ENCODE assay signal across 8 mouse cellular contexts in the genomic region with DNA sequence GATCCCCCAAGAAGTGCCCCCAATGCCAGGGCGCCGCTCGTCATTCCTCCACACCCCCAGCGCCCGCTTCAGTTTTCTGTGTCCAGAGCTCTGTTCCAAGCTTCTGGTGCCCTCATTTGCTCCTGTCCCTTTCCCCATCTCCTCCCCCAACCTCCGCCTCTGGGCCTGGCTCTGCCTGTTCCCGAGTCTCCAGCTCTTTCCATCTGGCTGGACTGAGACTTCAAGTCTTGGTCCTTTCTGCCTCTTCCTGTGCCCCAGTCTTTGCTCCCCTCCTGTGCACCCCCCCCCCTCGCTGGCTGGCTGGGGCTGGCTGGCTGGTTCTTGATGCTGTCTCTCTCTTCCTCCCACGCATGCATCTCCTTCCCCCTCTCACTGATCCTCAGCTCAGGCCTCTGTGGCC. TPM values are rescaled to one million over a fixed set of nuclear protein-coding genes. Genes with fewer than 3 reads are reported as not detected.
DNase-seq lines count a peak whose midpoint lies in the region; ATAC-seq and TF ChIP-seq lines count a peak whose summit lies in the region.

No protein-coding gene starts in this region.

- no peaks in the 10 kb centered on the region for H3K27me3 ChIP-seq in cerebellum, adult 2 months (ENCODE audit: control insufficient read depth, insufficient read depth, low read length)
- H3K27me3 ChIP-seq in midbrain, embryonic 14.5 days (ENCODE audit: control insufficient read depth, insufficient read depth, low read length) = no peaks in the 10 kb centered on the region

- no peak for TF ChIP-seq POLR2A in cerebellum, adult 2 months (IDR thresholded peaks at IDR 0.05; ENCODE audit: borderline replicate concordance, insufficient read depth, low read length)

- peaks cover 20% of the 10 kb centered on the region for H3K36me3 ChIP-seq in midbrain, embryonic 14.5 days (ENCODE audit: control insufficient read depth, insufficient read depth, low read length)

- no peak for ATAC-seq in midbrain, embryonic 14.5 days (ENCODE audit: low FRiP score, low TSS enrichment)

- H3K9me3 ChIP-seq in midbrain, embryonic 14.5 days (ENCODE audit: control insufficient read depth, low read length) = no peaks in the 10 kb centered on the region

- WGBS in cerebellum, adult 2 months = 4% methylated on average over 9 of the region's 9 CpGs
- 26% methylated on average over 9 of the region's 9 CpGs for WGBS in midbrain, embryonic 14.5 days

- H3K27ac ChIP-seq in cerebellum, adult 2 months (ENCODE audit: insufficient read depth, low read length) = peak overlapping the region; percentile 78
- peak overlapping the region; percentile 96 for H3K27ac ChIP-seq in midbrain, embryonic 14.5 days (replicated peaks; ENCODE audit: low read depth, low read length)

- no peak for TF ChIP-seq CTCF in cerebellum, adult 2 months (IDR thresholded peaks at IDR 0.05; ENCODE audit: borderline replicate concordance, insufficient read depth, low read depth, low read length)

- H3K4me3 ChIP-seq in cerebellum, adult 2 months (replicated peaks; ENCODE audit: insufficient read depth, low read depth, low read length) = peak overlapping the region; percentile 56
- H3K4me3 ChIP-seq in midbrain, embryonic 14.5 days (replicated peaks; ENCODE audit: low read depth, low read length) = peak overlapping the region; percentile 24

- H3K4me1 ChIP-seq in cerebellum, adult 2 months (ENCODE audit: control insufficient read depth, insufficient read depth, low read length) = peaks cover 19% of the 10 kb centered on the region; the same call in 1 of the 2 replicates
- peaks cover 71% of the 10 kb centered on the region for H3K4me1 ChIP-seq in midbrain, embryonic 14.5 days (ENCODE audit: control insufficient read depth, insufficient read depth, low read length)

- peak overlapping the region; percentile 72 for H3K4me2 ChIP-seq in midbrain, embryonic 14.5 days (ENCODE audit: low read length)

- DNase-seq in cerebellum, adult 2 months = peak; percentile 73 to 78
- no peak for DNase-seq in cerebellum, adult 11 months
- DNase-seq in thymus, postnatal 10 days (ENCODE audit: low spot score in 2 of 2) = peak; percentile 22 to 38
- no peak for DNase-seq in thymus, postnatal 0 days (ENCODE audit: low spot score)
- DNase-seq in heart, postnatal 4 days = peak; percentile 51
- DNase-seq in midbrain, embryonic 14.5 days = no peak
- no peak for DNase-seq in spleen, postnatal 4 days (ENCODE audit: low spot score in 2 of 2)
- DNase-seq in urinary bladder, adult 2 months (ENCODE audit: low spot score) = no peak

- peak overlapping the region; percentile 21; the same call in 1 of the 2 replicates for H3K9ac ChIP-seq in midbrain, embryonic 14.5 days (replicated peaks; ENCODE audit: low read length)

RNA-seq across cellular contexts. Expression of a gene that starts 10.7 kb away (rescaled TPM):
- 352 and 374 TPM in 2 replicates for polyA plus RNA-seq in cerebellum, adult 2 months (2012; rRNA removed)
- polyA plus RNA-seq in thymus, postnatal 0 days (2015; fragmentation: Nextera tagmentation; extraction: Ambion mirVana) = 3.8 and 6.6 TPM in 2 replicates
- 10 to 100 TPM; 13.2 to 15.5 TPM for total RNA-seq in heart, postnatal 4 days (2021)
- 33.1 and 41.0 TPM in 2 replicates for polyA plus RNA-seq in midbrain, embryonic 14.5 days (2014; fragmentation: Nextera tagmentation; extraction: Ambion mirVana)
- 28.0 and 31.9 TPM in 2 replicates for polyA plus RNA-seq in urinary bladder, adult 2 months (2012; rRNA removed)

RNA-seq across cellular contexts. Expression of a gene that starts 12.2 kb away (rescaled TPM):
- polyA plus RNA-seq in cerebellum, adult 2 months (2012; rRNA removed) = 104 and 112 TPM in 2 replicates
- polyA plus RNA-seq in thymus, postnatal 0 days (2015; fragmentation: Nextera tagmentation; extraction: Ambion mirVana) = 105 and 107 TPM in 2 replicates
- 100 to 1,000 TPM; 862 to 957 TPM for total RNA-seq in heart, postnatal 4 days (2021)
- polyA plus RNA-seq in midbrain, embryonic 14.5 days (2014; fragmentation: Nextera tagmentation; extraction: Ambion mirVana) = 43.2 and 49.6 TPM in 2 replicates
- polyA plus RNA-seq in urinary bladder, adult 2 months (2012; rRNA removed) = 95.7 and 100 TPM in 2 replicates

RNA-seq across cellular contexts. Expression of a gene that starts 26.5 kb away (rescaled TPM):
- 13.8 and 17.1 TPM in 2 replicates for polyA plus RNA-seq in cerebellum, adult 2 months (2012; rRNA removed)
- 0.31 and 0.49 TPM in 2 replicates for polyA plus RNA-seq in thymus, postnatal 0 days (2015; fragmentation: Nextera tagmentation; extraction: Ambion mirVana)
- not detected for total RNA-seq in heart, postnatal 4 days (2021)
- 0.26 and 1.4 TPM in 2 replicates for polyA plus RNA-seq in midbrain, embryonic 14.5 days (2014; fragmentation: Nextera tagmentation; extraction: Ambion mirVana)
- 0.07 TPM in 1 of 2 replicates, not detected in the other for polyA plus RNA-seq in urinary bladder, adult 2 months (2012; rRNA removed)

RNA-seq across cellular contexts. Expression of a gene that starts 27.0 kb away (rescaled TPM):
- polyA plus RNA-seq in cerebellum, adult 2 months (2012; rRNA removed) = 27.2 and 28.9 TPM in 2 replicates
- 20.6 and 21.0 TPM in 2 replicates for polyA plus RNA-seq in thymus, postnatal 0 days (2015; fragmentation: Nextera tagmentation; extraction: Ambion mirVana)
- total RNA-seq in heart, postnatal 4 days (2021) = 10 to 100 TPM; 13.1 to 14.0 TPM
- 22.9 and 23.0 TPM in 2 replicates for polyA plus RNA-seq in midbrain, embryonic 14.5 days (2014; fragmentation: Nextera tagmentation; extraction: Ambion mirVana)
- polyA plus RNA-seq in urinary bladder, adult 2 months (2012; rRNA removed) = 11.9 and 16.7 TPM in 2 replicates

RNA-seq across cellular contexts. Expression of a gene that starts 31.8 kb away (rescaled TPM):
- 41.8 and 44.4 TPM in 2 replicates for polyA plus RNA-seq in cerebellum, adult 2 months (2012; rRNA removed)
- 52.2 and 61.3 TPM in 2 replicates for polyA plus RNA-seq in thymus, postnatal 0 days (2015; fragmentation: Nextera tagmentation; extraction: Ambion mirVana)
- total RNA-seq in heart, postnatal 4 days (2021) = 10 to 100 TPM; 25.0 to 30.3 TPM
- polyA plus RNA-seq in midbrain, embryonic 14.5 days (2014; fragmentation: Nextera tagmentation; extraction: Ambion mirVana) = 41.3 and 48.9 TPM in 2 replicates
- 35.8 and 36.4 TPM in 2 replicates for polyA plus RNA-seq in urinary bladder, adult 2 months (2012; rRNA removed)

Comparison
In these comparisons a context has a peak if more than half of its experiments do, and no peak if none do; other contexts are left out.
1. DNase-seq: peak in cerebellum, adult 2 months (2 of 2), thymus, postnatal 10 days (2 of 2) and heart, postnatal 4 days (single experiment); none in cerebellum, adult 11 months (single experiment), thymus, postnatal 0 days (single experiment), midbrain, embryonic 14.5 days (single experiment), spleen, postnatal 4 days (0 of 2) and urinary bladder, adult 2 months (single experiment).